Mouse (Mus musculus) lung, adult 2 months (tissue): ENCODE data around the gene Nipsnap1. TPM values are rescaled to one million over a fixed set of nuclear protein-coding genes. Genes with fewer than 3 reads are reported as not detected.

ENCODE experiments used
- DNase-seq: peaks from one replicate; pipeline ENCODE4 v3.0.0; 2022
- H3K4me1 ChIP-seq: fragments of 200-500 bp; 2 replicates; pipeline ENCODE4 v1.6.1; 2011; ENCODE audit warnings: low read length; ENCODE audit not compliant: control insufficient read depth, insufficient read depth
- H3K4me3 ChIP-seq: fragments of 200-500 bp; replicated peaks from 2 replicates; pipeline ENCODE3; 2011; ENCODE audit warnings: low read depth, mild to moderate bottlenecking, control low read depth, low read length; ENCODE audit errors: extremely low read depth
- CTCF ChIP-seq: fragments of 200-500 bp; IDR thresholded peaks from 2 replicates; pipeline ENCODE4 v1.5.1; 2011; ENCODE audit warnings: mild to moderate bottlenecking, low read length, control low read depth; ENCODE audit not compliant: insufficient read depth
- POLR2A ChIP-seq: fragments of 200-500 bp; IDR thresholded peaks from 2 replicates; pipeline ENCODE4 v1.6.1; 2011; ENCODE audit warnings: low read depth, mild to moderate bottlenecking, control low read depth, low read length, borderline replicate concordance; ENCODE audit errors: extremely low read depth
- WGBS: fragments of 180-500 bp; shearing (Covaris S2); methylation state at CpG from one replicate; pipeline ENCODE4 v1.1.7; 2018; 5-methylcytosine and 5-hydroxymethylcytosine counted together
- polyA plus RNA-seq: library from polyadenylated mRNA; depleted of rRNA; stranded (reverse); fragments of >200 nt; gene quantifications from 2 replicates; pipeline ENCODE4 v1.2.3, GENCODE M21; 2012; rRNA removed

Gene Nipsnap1
- polyA plus RNA-seq, 1 experiment, result 16.2 TPM

- no peak for DNase-seq
- 69% methylated on average over 5 of the region's 5 CpGs for WGBS
- peak; percentile 51 for TF ChIP-seq CTCF
- TF ChIP-seq POLR2A, result no peak
- Histone ChIP-seq H3K4me1 (no peaks in the 10 kb centered on the region), H3K4me3 (no peak overlapping the region)
Observed at GRCm38 (mm10) chr11:4900437-4900836, 26.7 kb downstream of the Nipsnap1 start.

GRCm38 (mm10) chr11:4901956-4902355 is 28.2 kb downstream of the Nipsnap1 start:
- Histone ChIP-seq H3K4me1 (no peaks in the 10 kb centered on the region), H3K4me3 (no peak overlapping the region)
- TF ChIP-seq POLR2A (no peak), CTCF (no peak)
- 87% methylated on average over 6 of the region's 6 CpGs for WGBS
- no peak for DNase-seq

GRCm38 (mm10) chr11:4906231-4906630 is 32.5 kb downstream of the Nipsnap1 start:
- Histone ChIP-seq H3K4me1 (no peaks in the 10 kb centered on the region), H3K4me3 (no peak overlapping the region)
- DNase-seq, result no peak
- TF ChIP-seq CTCF, result no peak
- no peak for TF ChIP-seq POLR2A
- WGBS, result 90% methylated on average over 6 of the region's 6 CpGs

- TF ChIP-seq CTCF, result peak; percentile 79
- no peak for TF ChIP-seq POLR2A
- WGBS, result 21% methylated on average over 1 of the region's 1 CpGs
- H3K4me3 ChIP-seq, result no peak overlapping the region
- H3K4me1 ChIP-seq, result no peaks in the 10 kb centered on the region
- peak; percentile 44 for DNase-seq
Observed at GRCm38 (mm10) chr11:4916068-4916467, 42.3 kb downstream of the Nipsnap1 start.

GRCm38 (mm10) chr11:4921281-4921680 is 47.5 kb downstream of the Nipsnap1 start:
- Histone ChIP-seq H3K4me1 (no peaks in the 10 kb centered on the region), H3K4me3 (no peak overlapping the region)
- 87% methylated on average over 2 of the region's 2 CpGs for WGBS
- TF ChIP-seq CTCF, result no peak
- no peak for TF ChIP-seq POLR2A
- DNase-seq, result no peak

- Histone ChIP-seq H3K4me1 (no peaks in the 10 kb centered on the region), H3K4me3 (no peak overlapping the region)
- 86% methylated on average over 7 of the region's 7 CpGs for WGBS
- TF ChIP-seq CTCF (no peak), POLR2A (no peak)
- no peak for DNase-seq
Observed at GRCm38 (mm10) chr11:4921751-4922150, 48.0 kb downstream of the Nipsnap1 start.

- no peaks in the 10 kb centered on the region for H3K4me1 ChIP-seq
- TF ChIP-seq POLR2A, result no peak
- TF ChIP-seq CTCF, result no peak
- DNase-seq, result no peak
- WGBS, result 88% methylated on average over 3 of the region's 3 CpGs
- no peak overlapping the region for H3K4me3 ChIP-seq
Observed at GRCm38 (mm10) chr11:4927224-4927623, 53.5 kb downstream of the Nipsnap1 start.

- Histone ChIP-seq H3K4me3 (no peak overlapping the region), H3K4me1 (no peaks in the 10 kb centered on the region)
- DNase-seq, result no peak
- WGBS, result 78% methylated on average over 1 of the region's 1 CpGs
- TF ChIP-seq CTCF (no peak), POLR2A (no peak)
Observed at GRCm38 (mm10) chr11:4931009-4931601, 57.4 kb downstream of the Nipsnap1 start.

- H3K4me3 ChIP-seq, result no peak overlapping the region
- WGBS, result 76% methylated on average over 5 of the region's 5 CpGs
- TF ChIP-seq CTCF, result no peak
- no peak for TF ChIP-seq POLR2A
- H3K4me1 ChIP-seq, result no peaks in the 10 kb centered on the region
- DNase-seq, result no peak
Observed at GRCm38 (mm10) chr11:4936243-4936642, 62.5 kb downstream of the Nipsnap1 start.

Other genes with a start within 250 kb of the Nipsnap1 start
- 23.5 and 34.0 TPM in 2 replicates for gene Ascc2, start 236.2 kb upstream of the Nipsnap1 start, polyA plus RNA-seq
- gene Uqcr10, start 169.6 kb upstream of the Nipsnap1 start, polyA plus RNA-seq, result 460 and 481 TPM in 2 replicates
- gene Zmat5, start 169.3 kb upstream of the Nipsnap1 start, polyA plus RNA-seq, result 51.4 and 55.1 TPM in 2 replicates
- gene Cabp7, start 127.2 kb upstream of the Nipsnap1 start, polyA plus RNA-seq, result 0.25 TPM in 1 of 2 replicates, not detected in the other
- 42.5 and 50.9 TPM in 2 replicates for gene Nf2, start 24.4 kb upstream of the Nipsnap1 start, polyA plus RNA-seq
- 12.1 and 16.4 TPM in 2 replicates for gene Thoc5, start 21.4 kb downstream of the Nipsnap1 start, polyA plus RNA-seq
- gene Nefh, start 74.1 kb downstream of the Nipsnap1 start, polyA plus RNA-seq, result 0.07 and 0.12 TPM in 2 replicates
- 53.9 and 76.0 TPM in 2 replicates for gene Ap1b1, start 112.9 kb downstream of the Nipsnap1 start, polyA plus RNA-seq
- gene Rasl10a, start 184.2 kb downstream of the Nipsnap1 start, polyA plus RNA-seq, result 6.2 and 6.9 TPM in 2 replicates
- gene Gas2l1, start 191.4 kb downstream of the Nipsnap1 start, polyA plus RNA-seq, result 99.7 and 124 TPM in 2 replicates
- 16.3 and 18.8 TPM in 2 replicates for gene Rhbdd3, start 225.0 kb downstream of the Nipsnap1 start, polyA plus RNA-seq
- gene Ewsr1, start 225.3 kb downstream of the Nipsnap1 start, polyA plus RNA-seq, result 255 and 420 TPM in 2 replicates